Mouse (Mus musculus) kidney, postnatal 10 days (tissue): ENCODE measurements around the gene Espl1.
"Not testable (repeated sequence)": the region's sequence is repeated elsewhere in the genome, so short reads cannot be mapped to it uniquely, and the experiment has no call there.

Source experiments
- DNase-seq: peaks from one replicate; pipeline ENCODE4 v3.0.0; 2021; ENCODE audit warnings: mixed read lengths

The Espl1 gene

GRCm38 (mm10) chr15:102278726-102279091 lies 17.4 kb upstream of the Espl1 start:
- no peak for DNase-seq

GRCm38 (mm10) chr15:102279092-102279782 lies 16.8 kb upstream of the Espl1 start, which contains the start of gene Mfsd5:
Gene Mfsd5 (plus strand): TSS chr15:102279454.
- DNase-seq = peak; percentile 96

DNA sequence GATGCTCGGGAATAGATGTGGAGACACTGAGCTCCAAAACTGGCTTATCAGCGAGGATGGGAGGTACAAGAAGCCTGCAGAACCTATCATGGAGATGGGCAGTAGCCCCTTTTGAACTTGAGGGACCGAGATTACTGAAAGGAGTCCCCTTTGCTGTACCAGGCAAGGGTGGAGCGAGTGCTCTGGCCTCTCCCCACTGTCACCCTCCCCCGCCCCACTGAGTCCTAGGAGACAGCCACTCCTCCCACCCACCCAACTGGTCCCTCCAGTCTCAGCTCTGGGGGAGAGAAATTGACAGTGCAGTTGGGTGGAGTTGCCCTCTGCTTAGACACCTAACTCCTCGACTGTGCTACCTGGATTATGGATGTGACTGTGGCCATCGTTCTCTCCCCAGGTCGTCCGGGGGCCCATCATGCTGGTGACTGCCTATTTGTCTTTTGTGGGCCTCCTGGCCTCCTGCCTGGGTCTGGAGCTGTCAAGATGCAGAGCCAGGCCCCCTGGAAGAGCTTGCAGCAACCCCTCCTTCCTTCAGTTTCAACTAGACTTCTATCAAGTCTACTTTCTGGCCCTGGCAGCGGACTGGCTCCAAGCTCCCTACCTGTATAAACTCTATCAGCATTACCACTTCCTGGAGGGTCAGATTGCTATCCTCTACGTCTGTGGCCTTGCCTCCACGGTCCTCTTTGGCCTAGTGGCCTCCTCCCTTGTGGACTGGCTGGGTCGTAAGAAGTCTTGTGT lies 16.1 kb upstream of the Espl1 start:
- DNase-seq = peak; percentile 26

DNA sequence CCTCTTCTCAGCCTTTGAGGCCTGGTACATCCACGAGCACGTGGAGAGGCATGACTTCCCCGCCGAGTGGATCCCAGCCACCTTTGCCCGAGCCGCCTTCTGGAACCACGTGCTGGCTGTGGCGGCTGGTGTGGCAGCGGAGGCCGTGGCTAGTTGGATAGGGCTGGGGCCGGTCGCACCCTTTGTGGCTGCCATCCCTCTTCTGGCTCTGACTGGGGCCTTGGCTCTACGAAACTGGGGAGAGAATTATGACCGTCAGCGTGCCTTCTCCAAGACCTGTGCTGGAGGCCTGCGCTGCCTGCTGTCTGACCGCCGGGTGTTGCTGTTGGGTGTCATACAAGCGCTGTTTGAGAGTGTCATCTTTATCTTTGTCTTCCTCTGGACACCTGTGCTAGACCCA lies 15.4 kb upstream of the Espl1 start:
- peak; percentile 31 for DNase-seq

DNA sequence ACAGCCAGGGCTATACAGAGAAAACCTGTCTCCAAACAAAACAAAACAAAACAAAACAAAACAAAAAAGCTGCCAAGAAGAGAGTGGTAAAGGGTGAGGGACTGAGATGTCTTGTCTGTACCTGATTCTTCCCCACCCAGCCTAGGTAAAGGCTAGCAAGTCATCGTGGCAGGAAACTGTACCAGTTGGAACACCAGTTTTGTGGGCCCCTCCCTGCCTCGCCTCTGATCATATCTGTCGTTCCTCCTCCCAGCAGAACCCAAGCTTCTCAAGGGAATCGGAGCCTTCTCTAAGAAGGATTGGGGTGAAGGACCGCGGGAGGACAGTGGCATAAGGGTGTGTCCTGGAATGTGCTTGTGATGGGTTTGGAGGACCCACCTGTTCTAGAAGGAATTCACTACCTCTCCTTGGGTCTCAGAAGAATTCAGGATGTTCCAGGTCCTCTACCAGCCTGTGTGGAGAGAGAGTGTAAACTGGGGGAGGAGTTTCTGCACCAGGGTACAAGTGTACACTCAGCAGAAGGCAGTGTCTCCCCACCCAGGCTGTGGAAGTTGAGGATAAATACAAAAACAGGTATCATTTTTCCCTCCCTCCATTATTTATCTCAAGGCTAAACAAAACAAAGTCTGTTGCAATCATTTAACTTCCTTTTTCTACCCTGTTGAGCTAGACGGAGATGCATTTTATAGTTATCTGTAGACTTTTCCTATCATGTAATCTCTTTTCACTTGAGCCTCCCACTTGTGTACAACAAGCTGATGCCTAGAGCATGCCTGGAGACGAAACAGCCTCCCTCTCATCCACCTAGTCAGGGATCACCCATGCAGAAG lies 13.4 kb upstream of the Espl1 start:
- DNase-seq = no peak

DNA sequence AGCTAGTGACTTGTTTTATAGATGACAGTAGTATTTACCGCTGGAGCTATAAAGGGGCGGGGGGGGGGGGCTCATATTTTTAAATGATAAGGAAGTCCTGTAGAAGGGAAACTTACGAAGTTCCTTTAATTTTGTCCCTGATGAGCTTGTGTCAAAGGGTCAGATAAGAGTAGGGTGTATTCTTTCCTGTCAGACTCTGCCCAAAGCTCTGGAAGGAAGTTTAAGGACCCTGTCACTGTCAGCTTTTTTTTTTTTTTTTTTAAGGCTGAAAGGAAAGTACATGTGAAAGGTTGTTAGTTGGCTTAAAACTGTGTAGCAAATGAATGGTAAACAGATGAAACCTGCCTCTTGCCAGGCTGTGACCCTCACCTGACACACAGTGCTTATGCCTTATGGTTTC lies 12.4 kb upstream of the Espl1 start:
- DNase-seq = no peak

- DNase-seq = peak; percentile 67
Measured at GRCm38 (mm10) chr15:102287395-102287794, 8.7 kb upstream of the Espl1 start.

GRCm38 (mm10) chr15:102296368-102297006 lies 421 bp downstream of the Espl1 start:
- DNase-seq = no peak

GRCm38 (mm10) chr15:102302542-102302941 lies 6.5 kb downstream of the Espl1 start:
- DNase-seq = no peak

GRCm38 (mm10) chr15:102308717-102309116 lies 12.7 kb downstream of the Espl1 start:
- no peak for DNase-seq

GRCm38 (mm10) chr15:102310074-102310845 lies 14.2 kb downstream of the Espl1 start:
- peak; percentile 88 for DNase-seq

DNA sequence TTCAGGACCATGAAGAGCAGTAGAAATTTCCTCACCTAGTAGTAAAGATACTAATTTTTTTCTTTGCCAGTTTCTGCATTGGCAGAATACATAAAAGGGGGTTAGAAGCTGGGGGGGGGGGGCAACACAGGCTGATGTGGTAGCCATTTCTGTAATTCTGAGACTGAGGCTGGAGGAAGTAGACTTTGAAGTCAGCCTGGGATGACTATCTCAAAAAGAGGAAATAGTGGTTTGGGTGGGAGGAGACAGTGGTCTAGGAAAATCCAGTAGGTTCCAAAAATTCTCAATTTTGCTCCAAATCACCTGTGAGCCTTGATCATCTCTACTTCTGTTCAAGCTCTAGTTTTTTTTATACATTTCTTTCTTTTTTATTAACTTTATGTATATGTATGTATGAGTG lies 15.4 kb downstream of the Espl1 start:
- DNase-seq = no peak

GRCm38 (mm10) chr15:102315292-102315691 lies 19.2 kb downstream of the Espl1 start:
- DNase-seq = no peak

DNA sequence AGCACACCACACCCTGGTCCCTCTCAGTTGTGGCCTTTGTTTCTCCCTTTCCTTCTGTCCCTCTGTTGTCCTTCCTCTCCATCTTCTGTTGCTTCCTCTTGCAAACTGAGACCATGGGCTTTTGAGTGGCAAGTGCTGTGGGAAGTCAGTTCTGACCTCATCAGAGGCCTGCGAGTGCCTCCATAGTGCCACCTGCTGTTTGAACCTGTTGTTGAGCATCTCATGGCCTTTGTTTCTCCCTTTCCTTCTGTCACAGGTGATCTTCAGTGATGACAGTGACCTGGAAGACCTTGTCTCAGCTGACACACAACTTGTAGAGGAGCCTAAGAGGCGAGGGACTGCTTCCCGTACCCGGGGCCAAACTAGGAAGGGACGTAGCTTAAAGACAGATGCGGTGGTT lies 20.2 kb downstream of the Espl1 start:
- DNase-seq = peak; percentile 82

DNA sequence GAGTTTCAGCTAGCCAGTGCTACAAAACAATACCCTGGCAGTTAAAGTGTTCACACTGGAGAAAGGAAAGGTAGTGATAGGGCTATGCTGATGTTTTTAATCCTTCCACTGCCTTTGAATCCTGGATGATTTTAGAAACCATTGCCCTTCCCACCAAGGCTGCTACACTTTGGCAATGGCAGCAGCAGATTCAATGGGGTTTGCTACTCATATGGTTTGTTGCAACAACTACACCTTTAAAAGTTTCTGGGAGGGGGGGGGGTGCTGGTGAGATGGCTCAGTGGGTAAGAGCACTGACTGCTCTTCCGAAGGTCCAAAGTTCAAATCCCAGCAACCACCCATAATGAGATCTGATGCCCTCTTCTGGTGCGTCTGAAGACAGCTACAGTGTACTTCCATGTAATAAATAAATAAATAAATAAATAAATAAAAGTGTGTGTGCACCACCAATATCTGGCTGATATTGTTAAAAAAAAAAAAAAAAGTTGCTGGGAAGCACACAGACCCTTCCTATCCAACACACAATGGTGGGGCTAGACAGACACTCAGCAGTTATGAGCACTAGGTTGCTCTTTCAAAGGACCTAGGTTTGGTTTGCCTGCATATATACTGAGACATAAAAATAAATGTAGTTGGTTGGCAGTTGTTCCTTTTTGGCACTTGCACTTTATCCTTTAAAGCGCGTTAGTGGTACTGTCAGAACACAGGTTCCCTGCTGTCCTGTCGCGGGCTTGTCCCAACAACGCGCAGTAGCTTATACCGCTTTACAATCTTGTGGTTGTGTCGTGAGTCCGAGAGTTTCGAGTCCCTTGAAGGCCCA lies 28.8 kb downstream of the Espl1 start:
- no peak for DNase-seq

- DNase-seq = peak; percentile 93
Measured at GRCm38 (mm10) chr15:102326022-102326576, 30.0 kb downstream of the Espl1 start, which contains the start of gene Pfdn5. Gene Pfdn5 (plus strand): TSS chr15:102326116.

- no peak for DNase-seq
Measured at GRCm38 (mm10) chr15:102326892-102327291, 30.8 kb downstream of the Espl1 start.

GRCm38 (mm10) chr15:102331610-102332015 lies 35.5 kb downstream of the Espl1 start, which contains the start of gene Myg1:
Gene Myg1 (plus strand): TSS chr15:102331709.
- DNase-seq = peak; percentile 90

GRCm38 (mm10) chr15:102335254-102335653 lies 39.2 kb downstream of the Espl1 start:
- no peak for DNase-seq

DNA sequence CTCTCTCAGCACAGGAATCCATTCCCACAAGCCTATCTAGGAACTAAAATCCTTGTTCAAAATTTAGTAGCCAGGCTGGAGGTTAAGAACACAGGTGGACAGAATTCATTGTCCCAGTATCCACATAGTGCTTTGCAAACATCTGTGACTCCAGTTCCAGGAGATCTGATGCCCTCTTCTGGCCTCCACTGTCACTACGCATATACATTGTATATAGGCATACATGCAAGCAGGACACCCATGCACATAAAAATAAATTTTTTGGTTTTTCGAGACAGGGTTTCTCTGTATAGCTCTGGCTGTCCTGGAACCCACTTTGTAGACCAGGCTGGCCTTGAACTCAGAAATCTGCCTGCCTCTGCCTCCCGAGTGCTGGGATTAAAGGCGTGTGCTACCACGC lies 39.9 kb downstream of the Espl1 start:
- not testable (repeated sequence) for DNase-seq

DNA sequence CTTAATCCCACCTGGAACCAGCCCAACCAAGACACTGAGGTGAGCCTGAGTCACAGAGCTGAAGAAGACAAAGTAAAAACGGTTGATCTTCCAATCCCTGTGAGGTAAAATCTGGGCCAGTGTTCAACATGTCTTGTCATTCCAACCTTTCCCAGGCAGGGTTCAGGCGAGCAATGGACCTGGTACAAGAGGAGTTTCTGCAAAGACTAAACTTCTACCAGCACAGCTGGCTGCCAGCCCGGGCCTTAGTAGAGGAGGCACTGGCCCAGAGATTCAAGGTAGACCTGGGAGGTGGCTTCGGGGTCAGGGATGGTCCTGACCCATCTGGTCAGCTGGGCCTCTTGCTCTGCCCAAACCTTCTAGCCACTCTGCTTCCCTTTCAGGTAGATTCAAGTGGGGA lies 40.9 kb downstream of the Espl1 start:
- DNase-seq = no peak
